Mouse (Mus musculus) MEL (cell line): ENCODE results near the gene Syt16. TPM values are rescaled to one million over a fixed set of nuclear protein-coding genes. Genes with fewer than 3 reads are reported as not detected.

ENCODE experiments used
- DNase-seq: peaks from one replicate; pipeline ENCODE4 v3.0.0; 2011; ENCODE audit warnings: low read depth, low spot score
- H3K27ac ChIP-seq: 2 replicates; pipeline ENCODE4 v1.5.1; 2012; ENCODE audit warnings: low read depth, mild to moderate bottlenecking, control low read depth, low read length, moderate library complexity; ENCODE audit not compliant: control insufficient read depth
- H3K27me3 ChIP-seq, 2 experiments: fragments of 150-350 bp in 1 of 2; sonication (generic) in 1 of 2; 2 replicates each; pipeline ENCODE4 v1.6.1; 2012; ENCODE audit warnings: low read length in 2 of 2, mild to moderate bottlenecking in 2 of 2, improper control_type of control experiment in 1 of 2, moderate library complexity in 1 of 2; ENCODE audit not compliant: insufficient read depth in 2 of 2, control insufficient read depth in 1 of 2
- H3K36me3 ChIP-seq, 2 experiments: 2 replicates each; pipeline ENCODE4 v1.6.1; 2012 to 2014; ENCODE audit warnings: low read length in 2 of 2, improper control_type of control experiment in 1 of 2, inconsistent platforms in 1 of 2, mild to moderate bottlenecking in 1 of 2; ENCODE audit not compliant: insufficient read depth in 2 of 2, control insufficient read depth in 1 of 2
- H3K4me1 ChIP-seq, 2 experiments: fragments of 150-350 bp in 1 of 2; sonication (generic) in 1 of 2; 2 replicates each; pipeline ENCODE4 v1.6.1; 2012; ENCODE audit warnings: low read length in 2 of 2, improper control_type of control experiment in 1 of 2, mild to moderate bottlenecking in 1 of 2; ENCODE audit not compliant: insufficient read depth in 2 of 2, control insufficient read depth in 1 of 2
- H3K4me3 ChIP-seq, 2 experiments: fragments of 150-350 bp in 1 of 2; sonication (generic) in 1 of 2; 2 replicates each; pipeline ENCODE4 v1.5.1; 2012; ENCODE audit warnings: low read depth in 2 of 2, low read length in 2 of 2, mild to moderate bottlenecking in 2 of 2, moderate library complexity in 2 of 2, control low read depth in 1 of 2, improper control_type of control experiment in 1 of 2; ENCODE audit not compliant: control insufficient read depth in 1 of 2, insufficient read depth in 1 of 2
- H3K79me2 ChIP-seq: 2 replicates; pipeline ENCODE4 v1.6.1; 2012; ENCODE audit warnings: mild to moderate bottlenecking, low read length, moderate library complexity; ENCODE audit not compliant: control insufficient read depth, poor library complexity, insufficient read depth
- H3K9ac ChIP-seq: 2 replicates; pipeline ENCODE4 v1.6.1; 2012; ENCODE audit warnings: low read depth, mild to moderate bottlenecking, control low read depth, low read length, moderate library complexity; ENCODE audit not compliant: control insufficient read depth, poor library complexity, severe bottlenecking
- H3K9me3 ChIP-seq: fragments of 150-350 bp; sonication (generic); replicated peaks from 2 replicates; pipeline ENCODE4 v1.6.1; 2012; ENCODE audit warnings: mild to moderate bottlenecking, low read length, improper control_type of control experiment, moderate library complexity; ENCODE audit not compliant: insufficient read depth
- CHD1 ChIP-seq: IDR thresholded peaks from 2 replicates; pipeline ENCODE4 v1.6.1; 2012; ENCODE audit warnings: low read depth, mild to moderate bottlenecking, inconsistent platforms, low read length, improper control_type of control experiment
- CHD2 ChIP-seq: IDR thresholded peaks from 2 replicates; pipeline ENCODE4 v1.6.1; 2011; ENCODE audit warnings: low read length, improper control_type of control experiment
- CTCF ChIP-seq, 3 experiments: IDR thresholded peaks in 2 of 3; conservative IDR thresholded peaks in 1 of 3; 2 replicates each; pipeline ENCODE4 v1.5.1; 2011 to 2012; ENCODE audit warnings: low read length in 3 of 3, low read depth in 2 of 3, mild to moderate bottlenecking in 2 of 3, improper control_type of control experiment in 1 of 3, inconsistent platforms in 1 of 3, mixed read lengths in 1 of 3, moderate library complexity in 1 of 3; ENCODE audit not compliant: control insufficient read depth in 1 of 3, insufficient read depth in 1 of 3, poor library complexity in 1 of 3, severe bottlenecking in 1 of 3
- ELF1 ChIP-seq: IDR thresholded peaks from 2 replicates; pipeline ENCODE4 v1.6.1; 2014; ENCODE audit warnings: low read depth, mild to moderate bottlenecking, inconsistent platforms, low read length, improper control_type of control experiment, moderate library complexity
- GABPA ChIP-seq: IDR thresholded peaks from 2 replicates; pipeline ENCODE4 v1.6.1; 2012; ENCODE audit warnings: low read depth, mild to moderate bottlenecking, inconsistent platforms, low read length, improper control_type of control experiment, moderate library complexity
- GATA1 ChIP-seq: IDR thresholded peaks from 2 replicates; pipeline ENCODE4 v1.6.1; 2011; ENCODE audit warnings: low read depth, low read length, improper control_type of control experiment
- HCFC1 ChIP-seq: IDR thresholded peaks from 2 replicates; pipeline ENCODE4 v1.6.1; 2012; ENCODE audit warnings: low read depth, mild to moderate bottlenecking, inconsistent platforms, low read length, improper control_type of control experiment, moderate library complexity
- KAT2A ChIP-seq: conservative IDR thresholded peaks from 2 replicates; pipeline ENCODE4 v1.6.1; 2012; ENCODE audit warnings: low read depth, low read length, improper control_type of control experiment, inconsistent platforms
- MAX ChIP-seq: IDR thresholded peaks from 2 replicates; pipeline ENCODE4 v1.6.1; 2011; ENCODE audit warnings: low read length, improper control_type of control experiment
- MAZ ChIP-seq: IDR thresholded peaks from 2 replicates; pipeline ENCODE4 v1.6.1; 2012; ENCODE audit warnings: low read depth, mild to moderate bottlenecking, inconsistent platforms, low read length, improper control_type of control experiment
- MEF2A ChIP-seq: IDR thresholded peaks from 2 replicates; pipeline ENCODE4 v1.6.1; 2014; ENCODE audit warnings: low read depth, mild to moderate bottlenecking, inconsistent platforms, low read length, improper control_type of control experiment; ENCODE audit not compliant: poor library complexity, insufficient replicate concordance, severe bottlenecking; ENCODE audit errors: extremely low read depth
- MYC ChIP-seq: IDR thresholded peaks from 2 replicates; pipeline ENCODE4 v1.6.1; 2011; ENCODE audit warnings: low read depth, mild to moderate bottlenecking, low read length, improper control_type of control experiment, moderate library complexity
- NRF1 ChIP-seq: IDR thresholded peaks from 2 replicates; pipeline ENCODE4 v1.6.1; 2014; ENCODE audit warnings: low read depth, mild to moderate bottlenecking, inconsistent platforms, low read length, improper control_type of control experiment, moderate library complexity; ENCODE audit not compliant: poor library complexity, insufficient read depth, severe bottlenecking
- POLR2A ChIP-seq, 2 experiments: IDR thresholded peaks; 2 replicates each; pipeline ENCODE4 v1.6.1; 2011 to 2012; ENCODE audit warnings: low read length in 2 of 2, mild to moderate bottlenecking in 2 of 2, control low read depth in 1 of 2, improper control_type of control experiment in 1 of 2, low read depth in 1 of 2, moderate library complexity in 1 of 2; ENCODE audit not compliant: control insufficient read depth in 1 of 2, insufficient read depth in 1 of 2, poor library complexity in 1 of 2
- POLR2AphosphoS2 ChIP-seq: IDR thresholded peaks from 2 replicates; pipeline ENCODE4 v1.6.1; 2011; ENCODE audit warnings: low read length, improper control_type of control experiment
- RCOR1 ChIP-seq: IDR thresholded peaks from 2 replicates; pipeline ENCODE4 v1.6.1; 2012; ENCODE audit warnings: low read depth, mild to moderate bottlenecking, inconsistent platforms, low read length, improper control_type of control experiment
- SIN3A ChIP-seq: IDR thresholded peaks from 2 replicates; pipeline ENCODE4 v1.6.1; 2012; ENCODE audit warnings: low read length, improper control_type of control experiment, inconsistent platforms
- SMC3 ChIP-seq: IDR thresholded peaks from 2 replicates; pipeline ENCODE4 v1.6.1; 2011; ENCODE audit warnings: low read depth, low read length, improper control_type of control experiment
- UBTF ChIP-seq: IDR thresholded peaks from 2 replicates; pipeline ENCODE4 v1.6.1; 2012; ENCODE audit warnings: low read depth, mild to moderate bottlenecking, inconsistent platforms, low read length, improper control_type of control experiment, moderate library complexity, borderline replicate concordance; ENCODE audit not compliant: insufficient read depth
- USF2 ChIP-seq, 2 experiments: IDR thresholded peaks; 2 replicates each; pipeline ENCODE4 v1.6.1; 2011 to 2012; ENCODE audit warnings: improper control_type of control experiment in 2 of 2, low read length in 2 of 2, borderline replicate concordance in 1 of 2, inconsistent platforms in 1 of 2, low read depth in 1 of 2, mild to moderate bottlenecking in 1 of 2; ENCODE audit not compliant: insufficient read depth in 1 of 2
- ZNF384 ChIP-seq: IDR thresholded peaks from 2 replicates; pipeline ENCODE4 v1.6.1; 2012; ENCODE audit warnings: low read depth, mild to moderate bottlenecking, inconsistent platforms, low read length, improper control_type of control experiment
- polyA plus RNA-seq, 2 experiments: library from polyadenylated mRNA; stranded (reverse) in 1 of 2; unstranded in 1 of 2; fragments of >175 nt in 1 of 2; fragments of >200 nt in 1 of 2; gene quantifications; 2 replicates each; pipeline versions ENCODE4 v1.2.1 to v1.2.4; 2012; ENCODE audit warnings: low replicate concordance in 2 of 2, low read depth in 1 of 2; ENCODE audit not compliant: insufficient read length in 2 of 2, insufficient read depth in 1 of 2, missing spikeins in 1 of 2
- total RNA-seq: library from RNA; depleted of rRNA; stranded (reverse); fragments of 300-350 nt; gene quantifications from 2 replicates; pipeline ENCODE4 v1.2.3, GENCODE M21; 2012

Syt16 gene
- total and polyA plus RNA-seq, 3 experiments, result 0.07 TPM; not detected in 2

DNA sequence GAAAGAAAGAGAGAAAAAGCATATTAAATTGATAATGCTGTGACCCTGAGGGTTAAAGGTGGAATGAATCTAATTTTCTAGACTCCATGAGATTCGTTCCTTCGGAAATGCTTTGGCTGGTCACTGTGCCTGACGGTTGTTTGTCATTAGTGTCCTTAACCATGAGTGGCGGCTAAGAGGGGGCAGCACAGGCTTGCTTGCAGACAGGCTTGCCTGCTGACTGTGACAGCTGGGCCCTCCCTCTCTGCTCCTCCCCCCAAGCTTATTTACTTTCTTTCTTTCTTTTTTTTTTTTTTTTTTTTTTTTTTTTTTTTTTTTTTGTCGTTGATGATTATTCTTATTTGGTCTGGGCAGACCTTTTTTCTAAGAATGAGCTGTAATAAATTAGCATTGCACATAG, 298.9 kb downstream of the Syt16 start:
- Histone ChIP-seq H3K36me3 (no peaks in the 10 kb centered on the region), H3K9ac (no peak overlapping the region), H3K27ac (no peak overlapping the region), H3K4me1 (no peaks in the 10 kb centered on the region), H3K27me3 (no peaks in the 10 kb centered on the region), H3K9me3 (no peaks in the 10 kb centered on the region), H3K4me3 (no peak overlapping the region), H3K79me2 (no peaks in the 10 kb centered on the region)
- no peak for DNase-seq
- TF ChIP-seq MAX (no peak), ZNF384 (no peak), GATA1 (no peak), CHD1 (no peak), USF2 (IDR thresholded peaks at IDR 0.05; ENCODE audit: borderline replicate concordance in 1 of 2, insufficient read depth in 1 of 2, low read depth in 1 of 2, low read length in 2 of 2) (no peak), KAT2A (no peak), HCFC1 (no peak), SMC3 (no peak), CHD2 (no peak)

DNA sequence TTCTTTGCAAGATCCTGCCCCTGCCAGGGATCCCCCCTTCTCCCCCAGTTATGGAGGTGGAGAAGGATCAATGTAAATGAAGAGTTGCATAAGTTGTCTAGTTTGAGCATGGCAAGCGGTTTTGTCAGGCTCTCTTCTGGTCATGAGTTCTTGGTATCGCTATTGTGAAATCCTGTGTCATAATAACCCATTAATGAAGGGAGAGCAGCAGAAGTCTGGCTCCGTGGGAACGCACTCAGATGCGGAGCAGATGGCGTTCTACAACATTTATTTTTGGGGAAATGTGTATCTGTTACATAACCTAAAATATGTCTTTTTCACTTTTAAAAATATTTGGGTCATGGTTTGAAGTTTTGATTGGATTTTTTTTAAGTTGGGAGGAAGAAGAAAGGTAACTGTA, 304.1 kb downstream of the Syt16 start:
- no peak for DNase-seq
- Histone ChIP-seq H3K36me3 (no peaks in the 10 kb centered on the region), H3K9ac (no peak overlapping the region), H3K4me3 (no peak overlapping the region), H3K27ac (no peak overlapping the region), H3K27me3 (no peaks in the 10 kb centered on the region), H3K9me3 (no peaks in the 10 kb centered on the region), H3K79me2 (no peaks in the 10 kb centered on the region), H3K4me1 (no peaks in the 10 kb centered on the region)
- TF ChIP-seq GABPA (no peak), KAT2A (no peak), MEF2A (no peak), MAX (no peak), MYC (no peak), UBTF (no peak), SIN3A (no peak), USF2 (IDR thresholded peaks at IDR 0.05; ENCODE audit: borderline replicate concordance in 1 of 2, insufficient read depth in 1 of 2, low read depth in 1 of 2, low read length in 2 of 2) (no peak), RCOR1 (no peak), CTCF (IDR thresholded peaks at IDR 0.05 in 2 of 3, conservative IDR thresholded peaks at IDR 0.05 in 1 of 3; ENCODE audit: control insufficient read depth in 1 of 3, insufficient read depth in 1 of 3, low read depth in 2 of 3, low read length in 3 of 3, poor library complexity in 1 of 3, severe bottlenecking in 1 of 3) (no peak), NRF1 (no peak), MAZ (no peak), ELF1 (no peak), POLR2AphosphoS2 (no peak), POLR2A (IDR thresholded peaks at IDR 0.05; ENCODE audit: control insufficient read depth in 1 of 2, insufficient read depth in 1 of 2, low read depth in 1 of 2, low read length in 2 of 2, poor library complexity in 1 of 2) (no peak), ZNF384 (no peak)
